ENCODE assay signal across 22 mouse cellular contexts in genomic region chr19:10748401-10749102, GRCm38 (mm10). TPM values are rescaled to one million over a fixed set of nuclear protein-coding genes. Genes with fewer than 3 reads are reported as not detected.
DNase-seq lines count a peak whose midpoint lies in the region; ATAC-seq lines count a peak whose summit lies in the region.
"Had no signal": no experiment of that assay in that cellular context is flagged by ENCODE, and none has a peak within 500 bp of the region (broad histone marks: within the 10 kb centered on the region; RNA-seq: fewer than 3 reads in every experiment).

No protein-coding gene starts in this region.

- no peaks in the 10 kb centered on the region for H3K36me3 ChIP-seq in hindbrain, embryonic 10.5 days
- H3K36me3 ChIP-seq in hindbrain, embryonic 12.5 days, result no peaks in the 10 kb centered on the region
- no peaks in the 10 kb centered on the region for H3K36me3 ChIP-seq in midbrain, embryonic 11.5 days (ENCODE audit: control insufficient read depth, insufficient read depth, low read length)
- no peaks in the 10 kb centered on the region for H3K36me3 ChIP-seq in midbrain, embryonic 14.5 days (ENCODE audit: control insufficient read depth, insufficient read depth, low read length)
- no peaks in the 10 kb centered on the region for H3K36me3 ChIP-seq in splenic B cell, adult 2 months (ENCODE audit: control insufficient read depth, insufficient read depth, low read length, poor library complexity, severe bottlenecking)
- H3K36me3 ChIP-seq: embryonic facial prominence, embryonic 15.5 days; midbrain, embryonic 12.5 days; neural tube, embryonic 12.5 days had no signal

- DNase-seq in hindbrain, embryonic 10.5 days (ENCODE audit: low spot score), result no peak
- DNase-seq in midbrain, embryonic 11.5 days (ENCODE audit: low spot score, missing footprints), result peak; percentile 81
- no peak for DNase-seq in midbrain, embryonic 14.5 days
- DNase-seq in R1 (ENCODE audit: low read depth, low spot score), result peak; percentile 21
- peak; percentile 28 for DNase-seq in splenic B cell, adult 2 months (ENCODE audit: low read depth, low spot score)
- no peak for DNase-seq in cerebellum, postnatal 36 days
- DNase-seq: B cell, adult 2 months; cerebellum, adult 9-10 months; gastrocnemius, postnatal 25 days; heart, adult 18-20 months; kidney, adult 2 months; liver, postnatal 0 days had no signal

- H3K4me2 ChIP-seq in hindbrain, embryonic 12.5 days (replicated peaks), result no peak overlapping the region
- H3K4me2 ChIP-seq in midbrain, embryonic 11.5 days, result no peak overlapping the region
- no peak overlapping the region for H3K4me2 ChIP-seq in midbrain, embryonic 14.5 days (ENCODE audit: low read length)
- H3K4me2 ChIP-seq: embryonic facial prominence, embryonic 15.5 days; liver, embryonic 11.5 days; midbrain, embryonic 12.5 days; neural tube, embryonic 12.5 days had no signal

- 54% methylated on average over 11 of the region's 11 CpGs for whole genome bisulfite sequencing in hindbrain, embryonic 10.5 days
- 50% methylated on average over 11 of the region's 11 CpGs for WGBS in hindbrain, embryonic 12.5 days
- WGBS in midbrain, embryonic 11.5 days, result 49% methylated on average over 11 of the region's 11 CpGs
- 49% methylated on average over 11 of the region's 11 CpGs for WGBS in midbrain, embryonic 14.5 days

- H3K4me1 ChIP-seq in hindbrain, embryonic 10.5 days (replicated peaks), result peaks cover 10% of the 10 kb centered on the region
- H3K4me1 ChIP-seq in hindbrain, embryonic 12.5 days, result no peaks in the 10 kb centered on the region
- no peaks in the 10 kb centered on the region; the same call in 1 of the 2 replicates for H3K4me1 ChIP-seq in midbrain, embryonic 11.5 days (ENCODE audit: control insufficient read depth, insufficient read depth, low read length)
- no peaks in the 10 kb centered on the region for H3K4me1 ChIP-seq in midbrain, embryonic 14.5 days (ENCODE audit: control insufficient read depth, insufficient read depth, low read length)
- H3K4me1 ChIP-seq: embryonic facial prominence, embryonic 15.5 days; neural tube, embryonic 12.5 days had no signal

- no peaks in the 10 kb centered on the region for H3K27me3 ChIP-seq in hindbrain, embryonic 10.5 days (ENCODE audit: insufficient read depth, poor library complexity, severe bottlenecking)
- no peaks in the 10 kb centered on the region for H3K27me3 ChIP-seq in hindbrain, embryonic 12.5 days
- no peaks in the 10 kb centered on the region for H3K27me3 ChIP-seq in midbrain, embryonic 11.5 days (ENCODE audit: control insufficient read depth, insufficient read depth, low read length)
- no peaks in the 10 kb centered on the region for H3K27me3 ChIP-seq in midbrain, embryonic 14.5 days (ENCODE audit: control insufficient read depth, insufficient read depth, low read length)
- no peaks in the 10 kb centered on the region for H3K27me3 ChIP-seq in splenic B cell, adult 2 months (ENCODE audit: control insufficient read depth, insufficient read depth, low read length, poor library complexity, severe bottlenecking)
- H3K27me3 ChIP-seq: embryonic facial prominence, embryonic 15.5 days; midbrain, embryonic 12.5 days; neural tube, embryonic 12.5 days had no signal

- no peak overlapping the region for H3K4me3 ChIP-seq in hindbrain, embryonic 10.5 days
- no peak overlapping the region for H3K4me3 ChIP-seq in hindbrain, embryonic 12.5 days
- H3K4me3 ChIP-seq in midbrain, embryonic 11.5 days (ENCODE audit: low read depth, low read length), result no peak overlapping the region
- no peak overlapping the region for H3K4me3 ChIP-seq in midbrain, embryonic 14.5 days (replicated peaks; ENCODE audit: low read depth, low read length)
- H3K4me3 ChIP-seq: embryonic facial prominence, embryonic 15.5 days; midbrain, embryonic 12.5 days; neural tube, embryonic 12.5 days had no signal

- H3K9me3 ChIP-seq in hindbrain, embryonic 10.5 days, result no peaks in the 10 kb centered on the region
- no peaks in the 10 kb centered on the region for H3K9me3 ChIP-seq in hindbrain, embryonic 12.5 days (replicated peaks)
- H3K9me3 ChIP-seq in midbrain, embryonic 11.5 days (ENCODE audit: control insufficient read depth, low read length), result no peaks in the 10 kb centered on the region
- H3K9me3 ChIP-seq in midbrain, embryonic 14.5 days (ENCODE audit: control insufficient read depth, low read length), result no peaks in the 10 kb centered on the region
- H3K9me3 ChIP-seq: embryonic facial prominence, embryonic 15.5 days; midbrain, embryonic 12.5 days; neural tube, embryonic 12.5 days had no signal

- ATAC-seq in hindbrain, embryonic 12.5 days (ENCODE audit: low FRiP score), result no peak
- no peak for ATAC-seq in midbrain, embryonic 11.5 days (ENCODE audit: low FRiP score)
- ATAC-seq in midbrain, embryonic 14.5 days (ENCODE audit: low FRiP score, low TSS enrichment), result no peak
- ATAC-seq: forebrain, embryonic 16.5 days; liver, postnatal 0 days; lung, postnatal 0 days had no signal

- H3K27ac ChIP-seq in hindbrain, embryonic 10.5 days, result peak overlapping the region; percentile 69
- H3K27ac ChIP-seq in hindbrain, embryonic 12.5 days, result no peak overlapping the region
- H3K27ac ChIP-seq in midbrain, embryonic 11.5 days (ENCODE audit: low read depth, low read length), result no peak overlapping the region
- H3K27ac ChIP-seq in midbrain, embryonic 14.5 days (replicated peaks; ENCODE audit: low read depth, low read length), result no peak overlapping the region
- H3K27ac ChIP-seq: embryonic facial prominence, embryonic 15.5 days; kidney, postnatal 0 days; midbrain, embryonic 12.5 days; neural tube, embryonic 12.5 days had no signal

- H3K9ac ChIP-seq in hindbrain, embryonic 12.5 days, result no peak overlapping the region
- H3K9ac ChIP-seq in midbrain, embryonic 11.5 days (ENCODE audit: low read length), result no peak overlapping the region
- H3K9ac ChIP-seq in midbrain, embryonic 14.5 days (replicated peaks; ENCODE audit: low read length), result no peak overlapping the region
- H3K9ac ChIP-seq: embryonic facial prominence, embryonic 15.5 days; liver, postnatal 0 days; midbrain, embryonic 12.5 days; neural tube, embryonic 12.5 days had no signal

RNA-seq across cellular contexts. Expression of gene Cd5, which starts 9.8 kb away (rescaled TPM):
- polyA plus RNA-seq in hindbrain, embryonic 10.5 days (2016; fragmentation: Nextera tagmentation; extraction: Ambion mirVana), result 0.14 and 0.18 TPM in 2 replicates
- polyA plus RNA-seq in hindbrain, embryonic 12.5 days (2016; fragmentation: Nextera tagmentation; extraction: Ambion mirVana), result 0.17 and 0.31 TPM in 2 replicates
- polyA plus RNA-seq in midbrain, embryonic 11.5 days (2014; fragmentation: Nextera tagmentation; extraction: Ambion mirVana), result 0.08 and 0.22 TPM in 2 replicates
- 0.16 and 0.25 TPM in 2 replicates for polyA plus RNA-seq in midbrain, embryonic 14.5 days (2014; fragmentation: Nextera tagmentation; extraction: Ambion mirVana)
- polyA plus RNA-seq: intestine, embryonic 14.5 days; limb, embryonic 11.5 days; liver, embryonic 11.5 days had no signal

Comparison
In these comparisons a context has a peak if more than half of its experiments do, and no peak if none do; other contexts are left out.
1. DNase-seq: peak in midbrain, embryonic 11.5 days (single experiment), R1 (single experiment) and splenic B cell, adult 2 months (single experiment); none in hindbrain, embryonic 10.5 days (single experiment), midbrain, embryonic 14.5 days (single experiment) and cerebellum, postnatal 36 days (0 of 2).